In the genomic region with DNA sequence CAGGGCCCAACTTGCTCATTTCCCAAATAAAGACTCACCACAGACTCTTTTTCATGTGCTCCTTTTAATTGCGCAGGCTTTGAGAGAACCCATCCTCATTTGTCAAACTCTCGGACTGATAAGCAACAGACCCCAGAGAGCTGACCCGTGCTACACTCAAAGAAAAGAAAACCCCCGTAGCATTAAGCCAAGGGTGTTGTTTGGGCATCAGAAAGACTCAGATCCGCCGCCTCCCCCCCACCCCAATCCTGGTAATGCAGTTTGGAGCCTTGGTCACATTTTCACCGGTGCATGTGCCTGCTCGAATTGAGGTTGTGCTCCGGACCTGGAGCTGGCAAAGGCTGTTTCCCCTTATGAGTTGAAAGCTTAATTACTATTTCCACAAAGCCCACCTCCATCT, we compare ENCODE assay signal across 8 mouse cellular contexts. TPM values are rescaled to one million over a fixed set of nuclear protein-coding genes. Genes with fewer than 3 reads are reported as not detected.
DNase-seq lines count a peak whose midpoint lies in the region; ATAC-seq lines count a peak whose summit lies in the region.

Gene Matn4, minus strand, starts transcription at position 101 of the 400 bp plus-strand sequence.

- H3K4me3 ChIP-seq in forebrain, embryonic 14.5 days (ENCODE audit: low read depth, low read length), result peak within 1 kb of the TSS; percentile 13; the same call in 1 of the 2 replicates
- peak within 1 kb of the TSS; percentile 27 for H3K4me3 ChIP-seq in neural tube, embryonic 14.5 days (ENCODE audit: low read depth, low read length)

- peaks cover 90% of the 10 kb centered on the region for H3K27me3 ChIP-seq in forebrain, embryonic 14.5 days (replicated peaks; ENCODE audit: control insufficient read depth, insufficient read depth, low read length)
- H3K27me3 ChIP-seq in neural tube, embryonic 14.5 days (ENCODE audit: control insufficient read depth, insufficient read depth, low read length), result peaks cover 68% of the 10 kb centered on the region

- H3K9ac ChIP-seq in forebrain, embryonic 14.5 days (ENCODE audit: low read length), result no peak within 1 kb of the TSS
- peak within 1 kb of the TSS; percentile 41; the same call in 1 of the 2 replicates for H3K9ac ChIP-seq in neural tube, embryonic 14.5 days (replicated peaks; ENCODE audit: low read depth, low read length)

- no peak for ATAC-seq in forebrain, embryonic 14.5 days
- ATAC-seq in neural tube, embryonic 14.5 days (ENCODE audit: low read depth), result no peak

- H3K4me1 ChIP-seq in forebrain, embryonic 14.5 days (ENCODE audit: control insufficient read depth, insufficient read depth, low read length), result no peaks in the 10 kb centered on the region
- peaks cover 11% of the 10 kb centered on the region; the same call in 1 of the 2 replicates for H3K4me1 ChIP-seq in neural tube, embryonic 14.5 days (ENCODE audit: control insufficient read depth, insufficient read depth, low read length)

- H3K4me2 ChIP-seq in forebrain, embryonic 14.5 days (ENCODE audit: low read length), result peak within 1 kb of the TSS; percentile 40
- peak within 1 kb of the TSS; percentile 47 for H3K4me2 ChIP-seq in neural tube, embryonic 14.5 days (ENCODE audit: low read depth, low read length)

- intact Hi-C loops in left cerebral cortex, postnatal 10 days (cut with DNase I), result loop anchor here (5.0 kb wide), 2 partner anchors 268 to 303 kb away; no protein-coding TSS in a partner anchor
- intact Hi-C loops in left cerebral cortex, postnatal 25 days (cut with DNase I), result no loop called here

- no peak for DNase-seq in left cerebral cortex, postnatal 10 days (ENCODE audit: extremely low spot score in 1 of 2, low spot score in 2 of 2)
- DNase-seq in left cerebral cortex, adult 9 months (ENCODE audit: low spot score in 2 of 2), result no peak
- no peak for DNase-seq in forebrain, embryonic 14.5 days (ENCODE audit: low spot score)
- no peak for DNase-seq in left cerebral cortex, postnatal 25 days (ENCODE audit: low spot score in 2 of 2)
- no peak for DNase-seq in urinary bladder, postnatal 14 days (ENCODE audit: low spot score)
- no peak for DNase-seq in cerebellum, adult 18-20 months
- no peak for DNase-seq in MN1 (ENCODE audit: low spot score)

- WGBS in forebrain, embryonic 14.5 days, result 3% methylated on average over 9 of the region's 9 CpGs
- 10% methylated on average over 9 of the region's 9 CpGs for WGBS in neural tube, embryonic 14.5 days

- H3K27ac ChIP-seq in forebrain, embryonic 14.5 days (ENCODE audit: low read depth, low read length), result no peak within 1 kb of the TSS
- H3K27ac ChIP-seq in neural tube, embryonic 14.5 days (ENCODE audit: low read depth, low read length), result no peak within 1 kb of the TSS

- H3K9me3 ChIP-seq in forebrain, embryonic 14.5 days (replicated peaks; ENCODE audit: control insufficient read depth, low read length), result no peaks in the 10 kb centered on the region
- no peaks in the 10 kb centered on the region for H3K9me3 ChIP-seq in neural tube, embryonic 14.5 days (ENCODE audit: control insufficient read depth, low read length)

- no peaks in the 10 kb centered on the region for H3K36me3 ChIP-seq in forebrain, embryonic 14.5 days (ENCODE audit: control insufficient read depth, insufficient read depth, low read length)
- no peaks in the 10 kb centered on the region for H3K36me3 ChIP-seq in neural tube, embryonic 14.5 days (ENCODE audit: control insufficient read depth, insufficient read depth, low read length)

RNA-seq across cellular contexts. Expression of gene Matn4, which starts in this region (rescaled TPM):
- total RNA-seq in left cerebral cortex, postnatal 10 days (2021), result 10 to 100 TPM; 13.0 to 14.9 TPM
- 0.08 and 0.10 TPM in 2 replicates for polyA plus RNA-seq in forebrain, embryonic 14.5 days (2014; fragmentation: Nextera tagmentation; extraction: Ambion mirVana)
- total RNA-seq in left cerebral cortex, postnatal 25 days (2021), result 10 to 100 TPM; 11.5 to 13.8 TPM
- 0.36 and 0.82 TPM in 2 replicates for polyA plus RNA-seq in neural tube, embryonic 14.5 days (2014; fragmentation: Nextera tagmentation; extraction: Ambion mirVana)
